Mouse (Mus musculus): ENCODE results near the gene Slx4. TPM values are rescaled to one million over a fixed set of nuclear protein-coding genes. Genes with fewer than 3 reads are reported as not detected.
A peak's percentile ranks its signal among the peaks of the same experiment; 100 is the strongest.

Slx4 gene
- polyA plus RNA-seq, 1 experiment from 2014 or later: 8.3 TPM

GRCm38 (mm10) chr16:4034476-4034875 is 30.9 kb upstream of the Slx4 start:
- Histone ChIP-seq H3K36me3 (ENCODE audit: control insufficient read depth, insufficient read depth) (peaks cover 7% of the 10 kb centered on the region), H3K9ac (ENCODE audit: low read depth, low read length) (no peak overlapping the region), H3K9me3 (replicated peaks; ENCODE audit: control insufficient read depth, low read length) (no peaks in the 10 kb centered on the region), H3K27ac (ENCODE audit: low read length) (no peak overlapping the region), H3K4me3 (ENCODE audit: low read depth, low read length) (no peak overlapping the region), H3K4me1 (ENCODE audit: control insufficient read depth, low read depth, low read length) (peaks cover 22% of the 10 kb centered on the region), H3K4me2 (ENCODE audit: low read depth, low read length) (no peak overlapping the region), H3K27me3 (ENCODE audit: control insufficient read depth, insufficient read depth, low read depth, low read length) (no peaks in the 10 kb centered on the region)
- 66% methylated on average over 3 of the region's 3 CpGs for WGBS (ENCODE audit: insufficient replicate concordance)
- no peak for ATAC-seq (ENCODE audit: low read depth)

- no peaks in the 10 kb centered on the region for H3K9me3 ChIP-seq (replicated peaks; ENCODE audit: control insufficient read depth, low read length)
- peak overlapping the region; percentile 17; the same call in 1 of the 2 replicates for H3K4me2 ChIP-seq (ENCODE audit: low read depth, low read length)
- no peaks in the 10 kb centered on the region for H3K27me3 ChIP-seq (ENCODE audit: control insufficient read depth, insufficient read depth, low read depth, low read length)
- peaks cover 2% of the 10 kb centered on the region; the same call in 1 of the 2 replicates for H3K36me3 ChIP-seq (ENCODE audit: control insufficient read depth, insufficient read depth)
- WGBS (ENCODE audit: insufficient replicate concordance): 34% methylated on average over 5 of the region's 5 CpGs
- ATAC-seq (ENCODE audit: low read depth): peak; percentile 63
- H3K27ac ChIP-seq (ENCODE audit: low read length): no peak overlapping the region; the same call in 1 of the 2 replicates
- no peak overlapping the region for H3K9ac ChIP-seq (ENCODE audit: low read depth, low read length)
- peaks cover 22% of the 10 kb centered on the region for H3K4me1 ChIP-seq (ENCODE audit: control insufficient read depth, low read depth, low read length)
- no peak overlapping the region for H3K4me3 ChIP-seq (ENCODE audit: low read depth, low read length)
These were observed 30.4 kb upstream of the Slx4 start for GRCm38 (mm10) chr16:4033971-4034370.

- Histone ChIP-seq H3K9me3 (replicated peaks; ENCODE audit: control insufficient read depth, low read length) (no peaks in the 10 kb centered on the region), H3K4me2 (ENCODE audit: low read depth, low read length) (no peak overlapping the region), H3K4me1 (ENCODE audit: control insufficient read depth, low read depth, low read length) (peaks cover 22% of the 10 kb centered on the region), H3K36me3 (ENCODE audit: control insufficient read depth, insufficient read depth) (no peaks in the 10 kb centered on the region), H3K9ac (ENCODE audit: low read depth, low read length) (no peak overlapping the region), H3K4me3 (ENCODE audit: low read depth, low read length) (no peak overlapping the region), H3K27ac (ENCODE audit: low read length) (no peak overlapping the region; the same call in 1 of the 2 replicates), H3K27me3 (ENCODE audit: control insufficient read depth, insufficient read depth, low read depth, low read length) (no peaks in the 10 kb centered on the region)
- peak; percentile 44; the same call in 1 of the 2 replicates for ATAC-seq (ENCODE audit: low read depth)
- WGBS (ENCODE audit: insufficient replicate concordance): 24% methylated on average over 6 of the region's 6 CpGs
These were observed 28.8 kb upstream of the Slx4 start for GRCm38 (mm10) chr16:4032341-4032748.

GRCm38 (mm10) chr16:4031441-4032274 is 28.1 kb upstream of the Slx4 start:
- no peak overlapping the region; the same call in 1 of the 2 replicates for H3K27ac ChIP-seq (ENCODE audit: low read length)
- no peaks in the 10 kb centered on the region for H3K36me3 ChIP-seq (ENCODE audit: control insufficient read depth, insufficient read depth)
- no peak overlapping the region for H3K9ac ChIP-seq (ENCODE audit: low read depth, low read length)
- WGBS (ENCODE audit: insufficient replicate concordance): 62% methylated on average over 6 of the region's 6 CpGs
- no peak overlapping the region for H3K4me3 ChIP-seq (ENCODE audit: low read depth, low read length)
- no peaks in the 10 kb centered on the region for H3K27me3 ChIP-seq (ENCODE audit: control insufficient read depth, insufficient read depth, low read depth, low read length)
- H3K9me3 ChIP-seq (replicated peaks; ENCODE audit: control insufficient read depth, low read length): no peaks in the 10 kb centered on the region
- peaks cover 22% of the 10 kb centered on the region for H3K4me1 ChIP-seq (ENCODE audit: control insufficient read depth, low read depth, low read length)
- no peak overlapping the region for H3K4me2 ChIP-seq (ENCODE audit: low read depth, low read length)
- ATAC-seq (ENCODE audit: low read depth): no peak

GRCm38 (mm10) chr16:4030501-4030900 is 26.9 kb upstream of the Slx4 start:
- Histone ChIP-seq H3K4me3 (ENCODE audit: low read depth, low read length) (no peak overlapping the region), H3K9ac (ENCODE audit: low read depth, low read length) (no peak overlapping the region), H3K27me3 (ENCODE audit: control insufficient read depth, insufficient read depth, low read depth, low read length) (no peaks in the 10 kb centered on the region), H3K27ac (ENCODE audit: low read length) (no peak overlapping the region), H3K4me1 (ENCODE audit: control insufficient read depth, low read depth, low read length) (peaks cover 22% of the 10 kb centered on the region), H3K4me2 (ENCODE audit: low read depth, low read length) (no peak overlapping the region), H3K36me3 (ENCODE audit: control insufficient read depth, insufficient read depth) (no peaks in the 10 kb centered on the region), H3K9me3 (replicated peaks; ENCODE audit: control insufficient read depth, low read length) (no peaks in the 10 kb centered on the region)
- no peak for ATAC-seq (ENCODE audit: low read depth)
- WGBS (ENCODE audit: insufficient replicate concordance): 77% methylated on average over 10 of the region's 10 CpGs

- WGBS (ENCODE audit: insufficient replicate concordance): 61% methylated on average over 5 of the region's 5 CpGs
These were observed 25.8 kb upstream of the Slx4 start for GRCm38 (mm10) chr16:4029371-4029841.

GRCm38 (mm10) chr16:4027211-4027610 is 23.6 kb upstream of the Slx4 start:
- no peaks in the 10 kb centered on the region for H3K27me3 ChIP-seq (ENCODE audit: control insufficient read depth, insufficient read depth, low read depth, low read length)
- H3K4me3 ChIP-seq (ENCODE audit: low read depth, low read length): no peak overlapping the region
- H3K4me1 ChIP-seq (ENCODE audit: control insufficient read depth, low read depth, low read length): peaks cover 2% of the 10 kb centered on the region
- 60% methylated on average over 3 of the region's 3 CpGs for WGBS (ENCODE audit: insufficient replicate concordance)
- H3K9ac ChIP-seq (ENCODE audit: low read depth, low read length): no peak overlapping the region
- no peak overlapping the region for H3K27ac ChIP-seq (ENCODE audit: low read length)
- no peaks in the 10 kb centered on the region for H3K9me3 ChIP-seq (replicated peaks; ENCODE audit: control insufficient read depth, low read length)
- no peak for ATAC-seq (ENCODE audit: low read depth)
- no peaks in the 10 kb centered on the region for H3K36me3 ChIP-seq (ENCODE audit: control insufficient read depth, insufficient read depth)
- H3K4me2 ChIP-seq (ENCODE audit: low read depth, low read length): no peak overlapping the region

More at GRCm38 (mm10) chr16:4029371-4029841, 25.8 kb upstream of the Slx4 start:
- no peaks in the 10 kb centered on the region for H3K9me3 ChIP-seq (replicated peaks; ENCODE audit: control insufficient read depth, low read length)
- no peaks in the 10 kb centered on the region for H3K36me3 ChIP-seq (ENCODE audit: control insufficient read depth, insufficient read depth)
- peaks cover 20% of the 10 kb centered on the region for H3K4me1 ChIP-seq (ENCODE audit: control insufficient read depth, low read depth, low read length)
- H3K4me3 ChIP-seq (ENCODE audit: low read depth, low read length): no peak overlapping the region
- no peak overlapping the region for H3K27ac ChIP-seq (ENCODE audit: low read length)
- no peaks in the 10 kb centered on the region for H3K27me3 ChIP-seq (ENCODE audit: control insufficient read depth, insufficient read depth, low read depth, low read length)
- H3K4me2 ChIP-seq (ENCODE audit: low read depth, low read length): no peak overlapping the region
- ATAC-seq (ENCODE audit: low read depth): 0 out of 2 replicates have a peak, but pooled peaks have one; percentile 9
- no peak overlapping the region for H3K9ac ChIP-seq (ENCODE audit: low read depth, low read length)

GRCm38 (mm10) chr16:4026672-4027071 is 23.1 kb upstream of the Slx4 start:
- Histone ChIP-seq H3K27me3 (ENCODE audit: control insufficient read depth, insufficient read depth, low read depth, low read length) (no peaks in the 10 kb centered on the region), H3K36me3 (ENCODE audit: control insufficient read depth, insufficient read depth) (no peaks in the 10 kb centered on the region), H3K4me2 (ENCODE audit: low read depth, low read length) (no peak overlapping the region), H3K9me3 (replicated peaks; ENCODE audit: control insufficient read depth, low read length) (no peaks in the 10 kb centered on the region), H3K4me3 (ENCODE audit: low read depth, low read length) (no peak overlapping the region), H3K27ac (ENCODE audit: low read length) (no peak overlapping the region), H3K4me1 (ENCODE audit: control insufficient read depth, low read depth, low read length) (no peaks in the 10 kb centered on the region), H3K9ac (ENCODE audit: low read depth, low read length) (no peak overlapping the region)
- no peak for ATAC-seq (ENCODE audit: low read depth)
- 29% methylated on average over 1 of the region's 1 CpGs for WGBS (ENCODE audit: insufficient replicate concordance)

- Histone ChIP-seq H3K27me3 (ENCODE audit: control insufficient read depth, insufficient read depth, low read depth, low read length) (no peaks in the 10 kb centered on the region), H3K4me3 (ENCODE audit: low read depth, low read length) (no peak overlapping the region), H3K4me2 (ENCODE audit: low read depth, low read length) (no peak overlapping the region), H3K27ac (ENCODE audit: low read length) (no peak overlapping the region), H3K4me1 (ENCODE audit: control insufficient read depth, low read depth, low read length) (no peaks in the 10 kb centered on the region), H3K36me3 (ENCODE audit: control insufficient read depth, insufficient read depth) (no peaks in the 10 kb centered on the region), H3K9ac (ENCODE audit: low read depth, low read length) (no peak overlapping the region), H3K9me3 (replicated peaks; ENCODE audit: control insufficient read depth, low read length) (no peaks in the 10 kb centered on the region)
- no peak for ATAC-seq (ENCODE audit: low read depth)
- WGBS (ENCODE audit: insufficient replicate concordance): 69% methylated on average over 4 of the region's 4 CpGs
These were observed 19.1 kb upstream of the Slx4 start for GRCm38 (mm10) chr16:4022719-4023118.
